Mouse (Mus musculus) erythroblast, embryonic 14.5 days (primary cell): Measurements from ENCODE around the gene Gkap1.

Experiments
- GATA1 ChIP-seq: IDR thresholded peaks from 2 replicates; pipeline ENCODE4 v1.6.1; 2012; ENCODE audit warnings: low read length, inconsistent platforms, mixed read lengths
- TAL1 ChIP-seq: IDR thresholded peaks from 3 replicates; pipeline ENCODE4 v1.6.1; 2012; ENCODE audit warnings: low read length, inconsistent platforms, mixed read lengths

DNA sequence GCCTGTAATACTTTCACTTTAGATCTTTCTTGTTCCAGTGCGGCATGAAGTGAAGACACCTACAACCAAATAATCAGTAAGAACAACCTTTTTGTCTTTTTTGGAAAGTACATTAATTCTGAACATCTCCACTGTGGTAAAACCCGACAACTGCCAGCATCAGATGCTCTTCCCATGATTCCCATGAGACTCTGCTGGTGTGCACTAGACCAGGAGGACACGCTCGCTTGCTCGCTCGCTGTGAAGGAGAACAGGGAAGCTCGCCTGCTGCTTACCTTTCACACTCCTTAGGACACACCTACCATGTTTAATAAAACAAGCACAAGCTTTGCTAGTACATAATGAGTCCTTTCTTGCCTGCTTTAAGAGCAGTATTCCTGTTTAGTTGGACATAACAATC, 39.0 kb downstream of the Gkap1 start:
- TF ChIP-seq TAL1: no peak
- TF ChIP-seq GATA1: no peak
